Mouse (Mus musculus): ENCODE measurements around the gene Olfr798. TPM values are rescaled to one million over a fixed set of nuclear protein-coding genes. Genes with fewer than 3 reads are reported as not detected.

Olfr798 gene
- polyA plus RNA-seq, 1 experiment, result not detected

- H3K4me3 ChIP-seq (ENCODE audit: control insufficient read depth, low read depth, low read length), result no peak within 1 kb of the TSS
- H3K4me1 ChIP-seq (ENCODE audit: control insufficient read depth, insufficient read depth, low read length), result no peaks in the 10 kb centered on the region
- TF ChIP-seq POLR2A (IDR thresholded peaks at IDR 0.05; ENCODE audit: control insufficient read depth, low read depth, low read length) (no peak), CTCF (IDR thresholded peaks at IDR 0.05; ENCODE audit: control insufficient read depth, insufficient read depth, insufficient replicate concordance, low read depth, low read length) (no peak)
Observed at GRCm38 (mm10) chr10:129612470-129612869, 15.3 kb downstream of the Olfr798 start, which contains the start of gene Olfr796. Gene Olfr796 (minus strand): TSS chr10:129612570.

GRCm38 (mm10) chr10:129577066-129577465 lies 50.7 kb downstream of the Olfr798 start:
- Histone ChIP-seq H3K27ac (ENCODE audit: control insufficient read depth, insufficient read depth, low read depth, low read length) (no peak overlapping the region), H3K27me3 (ENCODE audit: control insufficient read depth, insufficient read depth, low read length) (no peaks in the 10 kb centered on the region), H3K4me1 (ENCODE audit: control insufficient read depth, insufficient read depth, low read length) (no peaks in the 10 kb centered on the region), H3K36me3 (ENCODE audit: control insufficient read depth, insufficient read depth, low read length) (no peaks in the 10 kb centered on the region), H3K4me3 (ENCODE audit: control insufficient read depth, low read depth, low read length) (no peak overlapping the region)
- TF ChIP-seq CTCF (IDR thresholded peaks at IDR 0.05; ENCODE audit: control insufficient read depth, insufficient read depth, insufficient replicate concordance, low read depth, low read length), result no peak
- no peak for TF ChIP-seq POLR2A (IDR thresholded peaks at IDR 0.05; ENCODE audit: control insufficient read depth, low read depth, low read length)

More at GRCm38 (mm10) chr10:129612470-129612869, 15.3 kb downstream of the Olfr798 start, which contains the start of gene Olfr796:
- Histone ChIP-seq H3K36me3 (ENCODE audit: control insufficient read depth, insufficient read depth, low read length) (no peaks in the 10 kb centered on the region), H3K27me3 (ENCODE audit: control insufficient read depth, insufficient read depth, low read length) (no peaks in the 10 kb centered on the region), H3K27ac (ENCODE audit: control insufficient read depth, insufficient read depth, low read depth, low read length) (no peak within 1 kb of the TSS)

Other genes starting within 250 kb of the Olfr798 start
- 0.07 TPM in 2 replicates for gene Olfr784, start 243.9 kb downstream of the Olfr798 start, polyA plus RNA-seq (2012; rRNA removed)
- gene Olfr785, start 222.5 kb downstream of the Olfr798 start, polyA plus RNA-seq (2012; rRNA removed), result not detected in 2 replicates
- not detected in 2 replicates for gene Olfr786, start 200.6 kb downstream of the Olfr798 start, polyA plus RNA-seq (2012; rRNA removed)
- gene Olfr787, start 166.1 kb downstream of the Olfr798 start, polyA plus RNA-seq (2012; rRNA removed), result 1.5 TPM in 2 replicates
- gene Olfr788, start 156.9 kb downstream of the Olfr798 start, polyA plus RNA-seq (2012; rRNA removed), result 0.53 and 0.57 TPM in 2 replicates
- gene Olfr789, start 143.2 kb downstream of the Olfr798 start, polyA plus RNA-seq (2012; rRNA removed), result 0.05 TPM in 1 of 2 replicates, not detected in the other
- 0.29 TPM in 1 of 2 replicates, not detected in the other for gene Olfr790, start 129.4 kb downstream of the Olfr798 start, polyA plus RNA-seq (2012; rRNA removed)
- not detected in 2 replicates for gene Olfr791, start 106.1 kb downstream of the Olfr798 start, polyA plus RNA-seq (2012; rRNA removed)
- not detected in 2 replicates for gene Olfr792, start 88.8 kb downstream of the Olfr798 start, polyA plus RNA-seq (2012; rRNA removed)
- not detected in 2 replicates for gene Olfr794, start 60.3 kb downstream of the Olfr798 start, polyA plus RNA-seq (2012; rRNA removed)
- gene Olfr796, start 15.4 kb downstream of the Olfr798 start, polyA plus RNA-seq (2012; rRNA removed), result not detected in 2 replicates
- gene Olfr799, start 9.6 kb upstream of the Olfr798 start, polyA plus RNA-seq (2012; rRNA removed), result not detected in 2 replicates
- not detected in 2 replicates for gene Olfr800, start 29.8 kb upstream of the Olfr798 start, polyA plus RNA-seq (2012; rRNA removed)
- gene Olfr801, start 45.9 kb upstream of the Olfr798 start, polyA plus RNA-seq (2012; rRNA removed), result not detected in 2 replicates
- not detected in 2 replicates for gene Olfr802, start 60.2 kb upstream of the Olfr798 start, polyA plus RNA-seq (2012; rRNA removed)
- gene Olfr803, start 66.4 kb upstream of the Olfr798 start, polyA plus RNA-seq (2012; rRNA removed), result not detected in 2 replicates
- gene Olfr804, start 75.3 kb upstream of the Olfr798 start, polyA plus RNA-seq (2012; rRNA removed), result not detected in 2 replicates
- gene Olfr805, start 101.4 kb upstream of the Olfr798 start, polyA plus RNA-seq (2012; rRNA removed), result 0.04 TPM in 1 of 2 replicates, not detected in the other
- gene Olfr806, start 114.0 kb upstream of the Olfr798 start, polyA plus RNA-seq (2012; rRNA removed), result not detected in 2 replicates
- gene Olfr807, start 129.9 kb upstream of the Olfr798 start, polyA plus RNA-seq (2012; rRNA removed), result not detected in 2 replicates
- not detected in 2 replicates for gene Olfr808, start 137.5 kb upstream of the Olfr798 start, polyA plus RNA-seq (2012; rRNA removed)
- not detected in 2 replicates for gene Olfr809, start 146.7 kb upstream of the Olfr798 start, polyA plus RNA-seq (2012; rRNA removed)
- gene Olfr810, start 167.0 kb upstream of the Olfr798 start, polyA plus RNA-seq (2012; rRNA removed), result not detected in 2 replicates
- not detected in 2 replicates for gene Olfr811, start 176.5 kb upstream of the Olfr798 start, polyA plus RNA-seq (2012; rRNA removed)
- not detected in 2 replicates for gene Olfr812, start 218.2 kb upstream of the Olfr798 start, polyA plus RNA-seq (2012; rRNA removed)
- gene Olfr813, start 227.4 kb upstream of the Olfr798 start, polyA plus RNA-seq (2012; rRNA removed), result not detected in 2 replicates

All from testis, adult 2 months (tissue).